Mouse (Mus musculus) MN1 (cell line): Measurements from ENCODE around the gene Prr5l.
A peak's percentile ranks its signal among the peaks of the same experiment; 100 is the strongest.
"Not testable (repeated sequence)": the region's sequence is repeated elsewhere in the genome, so short reads cannot be mapped to it uniquely, and the experiment has no call there.

Experiments
- DNase-seq: peaks from one replicate; pipeline ENCODE4 v3.0.0-alpha.2; 2016; ENCODE audit warnings: low spot score

Prr5l gene

DNA sequence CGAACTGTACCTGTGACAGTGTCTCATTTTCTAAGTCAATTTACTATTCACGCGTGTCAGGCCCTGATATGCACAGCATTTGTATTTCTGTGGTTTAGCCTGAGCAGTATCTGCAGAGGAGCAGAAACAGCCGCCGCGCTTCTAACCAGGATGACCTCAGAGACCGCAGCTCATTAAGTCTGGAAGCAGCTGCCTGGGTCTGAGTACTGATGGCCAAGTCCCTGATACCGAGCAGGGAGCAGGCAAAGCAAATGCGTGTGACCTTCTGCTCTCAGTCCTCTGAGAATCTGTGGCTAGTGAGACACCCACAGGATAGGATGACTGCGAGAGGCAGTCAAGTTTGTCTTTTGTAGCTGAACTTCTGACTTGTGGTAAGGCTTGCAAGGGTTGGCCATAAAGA, 120.4 kb downstream of the Prr5l start:
- DNase-seq = no peak

DNA sequence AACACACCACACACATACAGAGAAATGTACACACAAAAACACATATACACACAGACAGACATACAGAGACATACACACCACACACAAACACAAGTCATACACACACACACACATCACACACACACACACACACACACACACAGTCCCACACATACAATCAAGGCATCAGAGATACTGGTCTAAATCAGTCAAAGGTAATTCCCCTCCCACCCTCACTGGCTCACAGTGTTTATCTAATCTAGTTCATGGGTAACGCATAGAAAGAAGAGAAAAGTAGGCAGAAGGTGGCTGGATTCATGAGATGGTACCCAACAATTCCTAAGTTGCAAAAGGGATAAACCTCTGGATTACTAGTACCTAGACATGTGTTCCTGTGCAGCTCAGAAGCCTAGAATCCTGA, 120.9 kb downstream of the Prr5l start:
- DNase-seq = no peak

DNA sequence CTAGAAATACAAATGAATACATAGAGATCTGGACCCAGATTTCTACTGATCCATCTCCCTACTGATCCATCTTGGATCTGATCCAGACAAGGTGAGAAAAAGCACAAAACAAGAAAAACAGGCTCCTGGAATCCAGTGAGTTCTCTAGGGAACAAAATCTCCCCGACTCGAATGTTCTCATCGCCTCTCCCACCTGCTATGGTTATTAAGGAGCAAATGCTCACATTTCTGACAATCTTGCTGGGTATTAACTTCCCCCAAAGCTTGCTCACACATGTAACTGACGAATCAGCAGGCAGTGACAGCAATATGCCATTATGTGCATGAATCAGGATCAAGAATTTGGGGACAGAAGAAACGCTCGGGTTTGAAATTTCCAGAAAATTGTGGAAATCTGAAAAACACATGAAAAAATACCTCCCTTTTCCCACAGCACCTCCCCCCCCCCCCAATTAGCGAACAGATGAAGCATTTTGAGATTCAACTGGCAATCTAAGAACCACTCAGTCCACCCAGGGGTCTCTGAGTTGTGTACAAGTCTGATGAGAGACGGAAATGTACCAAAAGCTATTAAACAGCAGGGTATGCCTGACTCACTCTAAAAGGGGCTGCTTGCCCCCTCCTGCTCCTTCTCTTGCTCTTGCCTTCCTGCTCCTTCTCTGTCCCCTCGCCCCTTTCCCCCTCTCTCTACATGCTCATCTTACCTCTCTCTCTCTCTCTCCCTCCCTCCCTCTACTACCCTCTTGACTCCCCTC, 123.1 kb downstream of the Prr5l start:
- no peak for DNase-seq

DNA sequence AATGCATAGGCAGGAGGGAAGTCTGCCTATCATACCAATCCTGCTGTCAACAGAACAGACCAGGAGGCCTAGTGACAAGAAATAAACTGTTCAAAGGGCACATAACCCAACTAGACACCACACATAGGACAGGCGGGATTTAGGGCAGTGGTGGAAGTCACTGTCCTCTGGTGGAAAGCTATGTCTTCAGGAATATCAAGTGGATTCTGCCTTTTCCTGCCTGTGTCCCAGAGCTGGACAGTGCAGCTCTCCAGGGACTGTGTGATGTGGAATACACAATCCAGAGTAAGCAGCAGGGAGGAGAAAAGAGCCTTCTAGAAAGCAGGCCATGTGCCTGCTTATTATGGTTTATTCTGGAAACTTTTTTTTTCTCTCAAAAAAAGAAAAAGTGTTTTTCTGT, 125.0 kb downstream of the Prr5l start:
- DNase-seq = no peak

DNA sequence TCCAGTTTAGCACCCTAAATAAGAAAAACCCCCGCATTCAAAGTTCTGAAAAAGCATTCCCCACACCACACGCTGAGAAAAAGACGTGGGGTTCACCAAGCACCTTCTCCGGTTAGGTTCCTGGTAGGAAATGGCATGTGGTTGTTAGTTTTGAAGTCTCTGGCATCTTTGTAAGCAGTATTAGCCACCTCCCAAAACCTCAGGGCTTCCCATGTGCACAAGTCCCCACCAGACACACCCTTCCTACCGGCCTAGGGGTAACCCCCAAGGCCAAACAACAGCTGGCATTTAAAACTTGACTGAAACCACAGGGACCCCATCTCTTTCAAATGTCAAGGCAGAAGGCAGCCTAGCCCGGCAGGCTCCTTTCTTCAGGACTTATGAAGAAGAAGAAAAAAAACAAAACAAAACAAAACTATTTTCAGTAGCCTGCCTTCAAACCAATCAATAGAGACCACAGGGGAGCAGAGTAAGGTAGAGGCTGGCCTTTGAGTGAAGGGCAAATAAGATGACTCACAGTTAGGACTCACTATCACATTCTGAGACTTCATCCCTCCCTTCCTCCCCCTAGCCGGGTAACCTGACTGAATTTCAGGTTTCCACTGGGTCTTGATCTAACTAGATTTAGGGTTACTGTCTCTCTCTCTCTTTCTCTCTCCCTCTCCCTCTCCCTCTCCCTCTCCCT, 126.6 kb downstream of the Prr5l start:
- no peak for DNase-seq

DNA sequence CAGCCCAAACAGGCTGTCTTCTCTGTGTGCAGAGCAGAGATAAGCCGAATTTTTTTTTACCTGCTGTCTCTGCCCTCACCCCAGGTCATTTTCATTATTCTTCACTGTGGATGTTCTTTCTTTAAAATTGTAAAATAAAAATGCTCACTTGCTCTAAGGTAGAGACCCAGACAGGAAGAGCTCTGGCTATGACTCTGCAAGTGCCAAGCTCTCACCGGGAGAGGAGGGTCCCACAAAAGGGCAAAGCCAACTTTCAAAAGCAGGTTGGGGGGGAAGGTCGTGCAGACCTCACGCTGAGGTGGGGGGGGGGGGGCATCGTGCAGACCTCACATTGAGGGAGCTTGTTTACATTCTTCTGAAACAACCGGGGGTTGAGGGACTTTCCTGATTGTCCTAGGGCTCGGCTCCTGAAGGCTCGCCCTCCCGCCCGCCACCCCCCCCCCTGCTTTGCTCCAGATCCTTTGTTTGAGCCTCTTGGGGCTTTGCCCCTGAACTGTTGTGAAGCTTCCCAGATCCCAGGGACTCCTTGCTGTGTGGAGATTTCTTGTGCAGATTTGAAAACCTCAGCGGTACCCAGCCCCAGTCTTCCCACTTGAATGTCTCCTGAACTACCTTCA, 127.8 kb downstream of the Prr5l start:
- no peak for DNase-seq

DNA sequence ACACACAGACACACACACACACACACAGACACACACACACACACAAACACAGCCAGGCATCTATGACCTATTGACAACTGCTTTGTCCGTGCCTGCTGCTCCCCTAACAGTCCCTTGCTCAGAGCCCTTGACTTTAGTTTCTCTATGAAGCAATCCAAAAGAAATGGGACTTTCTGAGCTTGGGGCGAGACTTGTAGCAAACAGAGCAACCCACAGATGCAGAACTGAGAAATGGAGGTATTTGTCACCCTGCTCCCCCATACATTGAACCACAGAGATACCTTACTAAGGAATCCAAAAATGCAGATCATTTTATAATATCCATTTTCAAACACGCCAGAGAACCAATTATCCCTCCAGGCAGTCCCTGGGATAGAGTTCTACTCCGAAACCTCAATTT, 128.4 kb downstream of the Prr5l start:
- no peak for DNase-seq

DNA sequence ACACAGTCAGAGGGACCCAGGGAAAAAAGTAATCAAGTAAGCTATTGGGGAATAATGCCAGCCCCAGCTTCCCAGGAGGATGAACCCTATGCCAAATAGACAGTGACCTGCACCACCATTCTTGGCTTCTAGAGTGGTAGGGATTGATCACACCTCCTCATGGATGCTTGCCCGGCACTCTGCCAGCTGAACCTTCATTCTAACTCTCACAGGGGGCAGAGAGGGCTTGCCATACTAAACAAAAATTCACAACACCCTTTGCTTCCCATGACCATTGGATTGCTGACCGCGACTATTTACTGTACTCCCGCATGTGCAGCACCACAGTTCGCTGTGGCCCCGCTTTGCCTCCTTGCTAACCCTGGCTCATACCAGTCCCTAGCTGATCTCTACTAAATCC, 129.8 kb downstream of the Prr5l start:
- no peak for DNase-seq

DNA sequence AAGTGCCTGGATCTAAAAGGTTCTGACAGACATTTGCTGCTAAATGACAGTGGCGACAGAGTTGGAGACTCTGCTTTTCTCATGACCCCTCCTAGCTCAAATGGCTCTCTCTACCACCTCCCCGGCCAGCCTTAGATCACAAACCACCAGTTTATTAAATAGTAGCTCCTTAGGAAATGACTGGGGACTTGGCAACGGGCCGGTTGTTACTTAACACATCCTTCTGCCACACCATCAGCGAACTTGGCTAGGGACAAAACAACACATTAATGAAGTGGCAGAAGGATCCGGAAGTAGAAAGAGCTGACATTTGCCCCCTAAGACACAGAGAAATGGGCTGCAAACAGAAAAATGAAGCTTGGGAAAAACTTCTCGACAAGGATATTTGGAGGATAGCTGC, 130.4 kb downstream of the Prr5l start:
- DNase-seq = no peak

DNA sequence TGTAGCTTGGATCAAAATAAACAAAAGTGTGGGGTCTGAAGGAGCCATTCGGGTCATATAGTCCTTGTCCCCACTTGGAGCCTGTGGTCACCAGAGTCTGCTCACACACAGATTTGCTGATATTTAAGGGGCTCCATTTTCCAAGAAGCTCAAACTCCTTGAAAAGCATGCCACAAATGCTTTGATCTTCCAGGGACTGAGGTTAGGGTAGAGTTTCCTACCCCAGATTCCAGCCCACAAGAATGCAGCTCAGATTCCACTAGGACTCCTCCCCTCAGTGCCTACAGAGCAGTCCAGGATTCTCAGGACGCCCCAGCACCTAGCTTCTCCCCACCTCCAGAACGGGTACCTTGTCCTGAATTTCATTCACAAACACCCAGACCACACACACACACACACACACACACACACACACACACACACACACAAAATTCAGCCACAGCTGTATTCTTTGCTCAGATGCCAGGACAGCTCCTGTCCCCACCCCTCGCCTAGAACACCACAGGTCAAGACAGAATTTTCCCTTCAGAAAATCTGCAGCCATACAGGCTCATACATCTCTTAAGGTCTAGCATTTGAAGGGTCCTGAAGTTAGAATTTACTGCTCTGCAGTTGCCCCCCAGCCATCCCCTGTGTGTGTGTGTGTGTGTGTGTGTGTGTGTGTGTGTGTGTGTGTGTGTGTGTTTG, 131.4 kb downstream of the Prr5l start:
- DNase-seq = no peak

DNA sequence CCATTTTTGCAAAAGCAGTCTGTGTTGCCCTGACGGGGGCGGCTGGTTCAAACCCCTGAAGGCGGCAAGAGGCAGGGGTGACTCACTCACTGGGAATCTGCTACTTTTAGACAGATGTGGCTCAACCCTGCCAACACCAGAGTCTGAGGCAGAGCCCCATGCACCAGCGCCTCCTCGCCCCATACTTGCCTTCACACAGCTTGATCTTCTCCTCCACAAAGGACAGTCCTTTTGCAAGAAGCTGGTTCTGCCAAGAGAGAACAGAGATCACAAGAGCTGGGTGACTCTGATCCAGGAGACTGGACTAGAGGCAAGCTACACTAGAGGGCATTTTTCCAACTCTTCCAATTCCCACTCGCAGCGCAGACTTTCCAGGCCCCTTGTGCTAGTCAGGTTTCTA, 136.3 kb downstream of the Prr5l start:
- no peak for DNase-seq

DNA sequence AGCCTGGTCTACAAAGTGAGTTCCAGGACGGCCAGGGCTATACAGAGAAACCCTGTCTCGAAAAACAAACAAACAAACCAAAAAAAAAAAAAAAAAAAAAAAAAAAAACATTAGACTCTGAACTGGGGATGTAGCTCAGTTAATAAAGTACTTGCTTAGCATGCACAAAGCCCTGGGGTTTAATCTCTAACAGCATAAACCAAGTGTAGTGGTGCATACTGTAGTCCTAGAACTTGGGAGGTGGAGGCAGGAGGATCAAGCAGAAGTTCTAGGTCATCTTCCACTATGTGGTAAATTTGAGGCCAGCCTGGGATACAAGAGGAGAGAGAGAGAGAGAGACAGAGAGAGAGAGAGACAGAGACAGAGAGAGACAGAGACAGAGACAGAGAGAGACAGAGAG, 137.2 kb downstream of the Prr5l start:
- not testable (repeated sequence) for DNase-seq

DNA sequence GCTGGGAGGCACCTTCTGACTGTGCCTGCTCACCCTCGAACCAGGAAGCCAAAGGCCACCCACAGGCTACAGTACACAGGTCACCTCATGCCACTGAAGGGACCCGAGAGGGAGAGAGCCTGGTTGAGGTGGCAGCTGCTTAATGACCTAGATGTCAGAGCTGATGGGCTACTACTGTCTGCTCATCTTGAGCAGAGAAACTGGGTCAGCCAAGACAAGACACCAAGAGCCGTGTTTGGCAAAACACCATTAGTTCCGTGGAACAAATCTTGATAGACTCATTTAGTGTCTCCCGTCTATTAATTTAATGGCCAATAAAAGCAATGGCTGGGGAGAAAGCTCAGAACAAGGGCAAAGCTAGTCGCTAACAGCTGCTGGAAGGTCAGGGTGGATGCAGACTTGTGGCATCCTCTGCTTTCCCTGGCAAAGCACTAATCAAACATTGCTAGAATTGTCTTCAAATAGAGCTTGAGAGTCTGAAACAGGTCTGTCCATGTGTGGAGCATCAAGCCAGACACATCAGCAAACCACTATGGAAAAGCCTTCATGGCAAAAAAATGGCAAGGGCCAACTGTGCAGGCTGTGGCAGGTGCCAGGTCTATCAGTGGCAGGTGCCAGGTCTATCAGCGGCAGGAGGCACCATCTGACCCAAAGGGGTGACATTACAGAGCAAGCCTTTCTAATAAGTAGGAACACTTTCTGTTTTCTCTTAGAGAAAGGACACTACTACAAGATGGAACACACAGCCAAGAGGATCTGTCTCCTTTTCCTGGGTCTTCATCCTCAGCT, 140.6 kb downstream of the Prr5l start:
- DNase-seq = no peak

DNA sequence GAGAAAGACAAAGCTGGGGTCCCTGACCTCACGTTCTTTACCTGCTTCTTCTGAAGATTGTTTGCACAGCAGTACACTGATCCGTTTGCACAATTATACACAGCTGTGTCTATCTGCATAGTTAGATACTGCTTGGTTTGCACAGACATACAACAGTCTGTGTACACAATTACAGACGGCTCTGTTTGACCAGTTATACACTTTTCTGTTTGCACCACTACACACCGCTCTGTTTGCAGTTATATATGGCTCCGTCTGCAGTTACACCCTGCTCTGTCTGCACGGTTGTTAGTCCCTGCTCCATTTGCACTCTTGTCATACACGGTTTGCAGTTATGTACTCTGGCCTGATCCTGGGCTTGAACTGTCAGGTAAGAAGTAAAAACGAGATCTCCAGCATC, 141.2 kb downstream of the Prr5l start:
- no peak for DNase-seq

DNA sequence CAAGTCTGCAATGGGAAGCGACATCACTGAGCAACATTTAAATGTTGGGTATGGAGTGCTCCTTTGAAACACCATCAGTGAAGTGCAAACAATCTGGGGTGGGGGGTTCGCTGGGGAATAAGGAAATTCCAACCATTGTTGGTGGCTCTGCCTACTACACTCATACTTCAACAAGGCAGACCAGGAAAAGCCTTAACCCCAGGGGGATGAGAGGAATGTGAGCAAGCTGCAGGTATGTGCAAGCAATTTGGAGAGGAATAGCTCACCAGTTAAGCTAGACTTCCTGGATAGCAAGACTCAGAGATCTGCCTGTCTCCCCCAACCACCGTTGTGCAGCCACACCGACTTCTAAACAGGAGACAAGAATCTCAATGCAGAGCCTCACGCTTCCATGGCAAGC, 142.9 kb downstream of the Prr5l start:
- no peak for DNase-seq

DNA sequence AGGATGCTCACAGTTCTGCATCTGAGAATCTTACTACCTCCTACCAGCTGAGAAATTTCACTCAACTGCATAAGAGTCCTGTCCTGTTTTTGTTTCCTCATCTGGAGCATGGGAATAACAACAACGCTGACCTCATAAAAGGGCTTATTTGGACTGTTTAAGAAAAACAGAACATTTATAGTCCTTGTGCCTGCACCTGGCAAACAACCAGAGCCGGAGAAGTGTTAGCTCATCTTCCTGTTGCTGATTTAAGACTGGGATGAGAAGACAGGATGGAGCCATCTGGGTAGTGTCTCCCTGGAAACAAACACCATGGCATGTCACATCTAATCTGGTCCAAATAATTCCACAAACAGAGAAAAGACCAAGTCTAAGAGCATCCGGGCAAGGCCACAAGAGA, 149.3 kb downstream of the Prr5l start:
- peak; percentile 58 for DNase-seq

DNA sequence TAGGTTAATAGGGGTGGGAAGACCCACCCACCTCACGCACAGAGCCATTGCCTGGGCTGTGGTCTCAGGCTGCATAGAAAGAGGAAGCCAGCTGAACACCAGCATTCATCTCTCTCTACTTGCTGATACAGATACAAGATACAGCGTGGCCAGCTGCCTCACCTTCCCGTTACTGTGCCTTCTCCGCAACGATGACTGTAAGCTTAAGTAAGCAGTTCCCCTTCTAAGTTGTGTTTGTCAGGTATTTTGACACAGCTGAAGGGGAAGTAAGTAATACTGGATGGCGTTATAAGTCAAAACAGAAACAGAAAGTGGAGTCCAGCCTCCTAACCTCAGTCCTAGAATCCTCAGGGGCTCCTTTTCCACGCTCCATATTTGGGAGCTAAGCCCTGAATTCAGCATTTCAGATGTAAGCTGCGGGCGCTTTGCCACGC, 150.0 kb downstream of the Prr5l start:
- no peak for DNase-seq

DNA sequence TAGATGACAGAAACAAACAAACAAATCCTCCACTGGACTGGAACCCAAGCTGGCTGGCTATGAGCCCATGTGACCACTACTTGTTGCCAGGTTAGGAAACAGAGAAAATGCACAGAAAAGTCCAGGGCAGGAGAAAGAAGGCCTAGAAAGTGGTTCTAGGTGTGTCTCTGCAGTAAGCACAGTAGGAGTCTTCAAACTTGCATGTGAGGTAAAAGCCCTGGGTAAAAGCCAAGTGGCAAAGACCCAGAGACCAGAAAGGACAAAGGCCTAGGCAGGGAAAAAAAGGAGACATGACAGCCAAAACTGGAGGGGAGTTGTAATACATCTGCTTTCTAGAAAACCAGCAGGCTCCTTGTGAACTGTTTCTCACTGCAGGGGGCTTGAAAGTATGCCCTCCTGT, 151.9 kb downstream of the Prr5l start:
- no peak for DNase-seq

DNA sequence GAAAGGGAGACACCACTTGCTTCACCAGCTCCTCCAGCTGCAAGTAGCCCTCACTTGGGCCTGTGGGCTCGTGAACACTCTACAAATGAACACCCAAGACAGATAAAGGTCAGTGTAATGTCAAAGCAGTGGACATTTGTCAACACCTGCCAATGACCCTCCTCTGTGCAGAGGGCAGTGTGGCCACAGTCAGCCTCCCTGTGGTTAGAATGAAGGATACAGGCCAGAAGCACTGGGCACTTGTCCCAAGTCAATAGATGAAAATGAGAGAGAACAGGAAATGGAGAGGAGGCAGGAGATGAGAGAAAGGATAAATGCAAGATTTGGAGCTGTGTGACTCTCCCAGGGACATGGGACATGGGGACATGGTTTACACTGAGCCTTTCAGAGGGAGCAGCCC, 153.4 kb downstream of the Prr5l start:
- no peak for DNase-seq

DNA sequence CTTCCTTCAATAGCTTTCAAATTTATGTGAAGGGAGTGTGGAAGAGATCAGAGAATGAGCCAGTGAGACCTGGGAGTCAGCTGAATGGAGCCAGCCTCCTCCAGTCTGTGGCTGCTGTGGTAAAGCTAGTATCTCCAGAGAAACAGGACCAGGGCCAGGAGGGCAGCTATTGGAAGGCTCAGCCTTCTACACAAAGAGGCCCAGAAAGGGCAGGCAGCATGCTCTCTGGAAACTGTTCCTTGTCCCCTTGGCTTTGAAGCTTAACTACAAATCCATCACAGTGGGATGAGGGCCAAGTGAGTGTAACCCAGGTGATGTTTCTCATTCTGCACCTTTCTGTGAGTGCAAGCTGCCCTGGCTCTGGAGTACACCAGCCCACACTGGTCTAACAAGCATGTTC, 155.0 kb downstream of the Prr5l start:
- no peak for DNase-seq

DNA sequence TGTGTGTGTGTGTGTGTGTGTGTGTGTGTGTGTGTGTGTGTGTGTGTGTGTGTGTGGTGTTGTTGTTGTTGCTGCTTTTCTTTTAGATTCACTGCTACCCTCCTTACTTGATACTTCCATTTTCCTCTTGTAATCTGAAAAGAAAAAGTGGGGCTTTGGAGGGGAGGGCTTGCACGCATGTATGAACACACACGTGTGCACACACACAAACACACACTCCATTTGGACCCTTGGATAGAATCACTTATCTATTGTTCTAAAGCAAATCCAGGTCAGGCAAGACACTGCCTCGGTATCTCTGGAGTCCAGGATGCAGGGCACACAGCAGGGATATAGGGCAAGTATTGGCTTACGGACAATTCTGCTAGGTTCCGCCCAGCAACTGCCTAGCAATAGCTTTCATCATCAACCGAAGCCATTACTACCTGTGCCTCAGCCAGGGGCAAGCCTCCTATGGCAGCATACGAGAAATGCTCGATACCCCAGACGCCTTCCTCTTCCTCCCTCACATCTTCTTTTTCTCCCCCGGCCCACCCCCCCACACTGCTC, 159.4 kb downstream of the Prr5l start:
- no peak for DNase-seq
